Mouse (Mus musculus) heart, postnatal 0 days (tissue): ENCODE data around the gene Foxn3. TPM values are rescaled to one million over a fixed set of nuclear protein-coding genes. Genes with fewer than 3 reads are reported as not detected.

Source experiments
- ATAC-seq: fragments of 200-750 bp; cut with Nextera tagmentation; 2 replicates; pipeline ENCODE4 v1.8.0; 2017; ENCODE audit warnings: low read depth, moderate number of reproducible peaks, moderate library complexity; ENCODE audit not compliant: insufficient read depth
- DNase-seq: peaks from one replicate; pipeline ENCODE4 v3.0.0-alpha.2; 2016; ENCODE audit warnings: low spot score
- H3K27ac ChIP-seq: fragments of 300-500 bp; sonication (generic); 2 replicates; pipeline ENCODE4 v1.5.1; 2014; ENCODE audit warnings: low read depth, mild to moderate bottlenecking
- H3K27me3 ChIP-seq: fragments of 300-500 bp; sonication (generic); 2 replicates; pipeline ENCODE4 v1.6.1; 2014; ENCODE audit warnings: low read length, mixed read lengths; ENCODE audit not compliant: control insufficient read depth, insufficient read depth
- H3K36me3 ChIP-seq: fragments of 300-500 bp; sonication (generic); replicated peaks from 2 replicates; pipeline ENCODE4 v1.6.1; 2014; ENCODE audit warnings: low read length, mixed read lengths; ENCODE audit not compliant: control insufficient read depth, insufficient read depth
- H3K4me1 ChIP-seq: fragments of 300-500 bp; sonication (generic); 2 replicates; pipeline ENCODE4 v1.6.1; 2014; ENCODE audit warnings: antibody characterized with exemption; ENCODE audit not compliant: control insufficient read depth, insufficient read depth
- H3K4me2 ChIP-seq: fragments of 300-500 bp; sonication (generic); 2 replicates; pipeline ENCODE4 v1.6.1; 2014; ENCODE audit warnings: low read depth, mild to moderate bottlenecking, low read length, moderate library complexity
- H3K4me3 ChIP-seq: fragments of 300-500 bp; sonication (generic); 2 replicates; pipeline ENCODE4 v1.5.1; 2014; ENCODE audit warnings: low read depth, low read length
- H3K9ac ChIP-seq: fragments of 300-500 bp; sonication (generic); replicated peaks from 2 replicates; pipeline ENCODE4 v1.6.1; 2014; ENCODE audit warnings: low read depth, low read length, mixed read lengths
- H3K9me3 ChIP-seq: fragments of 300-500 bp; sonication (generic); replicated peaks from 2 replicates; pipeline ENCODE4 v1.6.1; 2016; ENCODE audit warnings: low read length; ENCODE audit not compliant: control insufficient read depth
- CTCF ChIP-seq: IDR thresholded peaks from 2 replicates; pipeline ENCODE4 v1.5.1; 2016; ENCODE audit warnings: antibody characterized with exemption, control low read depth, low read depth
- EP300 ChIP-seq: IDR thresholded peaks from 2 replicates; pipeline ENCODE4 v1.6.1; 2016; ENCODE audit warnings: antibody characterized with exemption, low read depth
- WGBS: fragments of 180-500 bp; shearing (Covaris S2); extraction: QIAGEN DNeasy Blood & Tissue Kit; methylation state at CpG from one replicate; pipeline ENCODE4 v1.1.7; 2014; 5-methylcytosine and 5-hydroxymethylcytosine counted together
- polyA plus RNA-seq: library from polyadenylated mRNA; unstranded; fragments of >200 nt; fragmentation: Nextera tagmentation; extraction: Ambion mirVana; gene quantifications from 2 replicates; pipeline ENCODE4 v1.2.1, GENCODE M21; 2015
- total RNA-seq: library from RNA; depleted of rRNA; stranded (reverse); fragments of >200 nt; gene quantifications from 2 replicates; pipeline ENCODE4 v1.2.3, GENCODE M21; 2014; ENCODE audit warnings: low replicate concordance

Gene Foxn3
- total and polyA plus RNA-seq, 2 experiments from 2014 or later: 31.4 to 55.3 TPM

GRCm38 (mm10) chr12:99515481-99515880 is 47.9 kb downstream of the Foxn3 start:
- no peak overlapping the region for H3K4me2 ChIP-seq
- no peaks in the 10 kb centered on the region for H3K36me3 ChIP-seq
- ATAC-seq (no peak), DNase-seq (no peak)
- 52% methylated on average over 3 of the region's 3 CpGs for WGBS
- TF ChIP-seq EP300: no peak
- no peak for TF ChIP-seq CTCF
- no peaks in the 10 kb centered on the region for H3K4me1 ChIP-seq
- no peaks in the 10 kb centered on the region for H3K9me3 ChIP-seq
- no peak overlapping the region for H3K4me3 ChIP-seq
- no peaks in the 10 kb centered on the region for H3K27me3 ChIP-seq
- H3K9ac ChIP-seq: no peak overlapping the region
- no peak overlapping the region for H3K27ac ChIP-seq

DNA sequence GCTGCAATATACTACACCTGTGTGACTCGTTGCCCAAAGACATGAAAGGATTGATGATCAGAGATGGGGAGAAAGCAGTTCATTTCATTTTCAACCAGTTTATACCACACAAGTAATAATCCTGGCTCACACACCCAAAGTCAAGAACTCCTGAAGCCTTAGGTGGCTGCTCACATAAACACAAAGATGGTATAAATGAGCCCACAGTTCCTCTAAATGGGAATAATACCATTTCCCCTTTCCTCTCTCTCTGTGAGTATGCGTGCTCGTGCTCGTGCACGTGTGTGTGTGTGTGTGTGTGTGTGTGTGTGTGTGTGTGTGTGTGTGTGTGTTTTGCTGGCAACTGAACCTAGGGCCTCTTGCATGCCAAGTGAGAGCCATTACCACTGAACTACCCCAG is 51.7 kb downstream of the Foxn3 start:
- no peak overlapping the region for H3K4me3 ChIP-seq
- H3K4me1 ChIP-seq: no peaks in the 10 kb centered on the region
- H3K9ac ChIP-seq: no peak overlapping the region
- WGBS: 92% methylated on average over 5 of the region's 5 CpGs
- H3K9me3 ChIP-seq: no peaks in the 10 kb centered on the region
- no peaks in the 10 kb centered on the region for H3K27me3 ChIP-seq
- no peak overlapping the region for H3K4me2 ChIP-seq
- ATAC-seq (no peak), DNase-seq (no peak)
- TF ChIP-seq EP300 (no peak), CTCF (no peak)
- no peak overlapping the region for H3K27ac ChIP-seq
- H3K36me3 ChIP-seq: no peaks in the 10 kb centered on the region

- no peak overlapping the region for H3K4me3 ChIP-seq
- H3K4me1 ChIP-seq: no peaks in the 10 kb centered on the region
- no peak overlapping the region for H3K4me2 ChIP-seq
- no peaks in the 10 kb centered on the region for H3K27me3 ChIP-seq
- H3K36me3 ChIP-seq: no peaks in the 10 kb centered on the region
- DNase-seq (no peak), ATAC-seq (no peak)
- TF ChIP-seq EP300 (no peak), CTCF (no peak)
- H3K9me3 ChIP-seq: no peaks in the 10 kb centered on the region
- no peak overlapping the region for H3K27ac ChIP-seq
- H3K9ac ChIP-seq: no peak overlapping the region
- 52% methylated on average over 5 of the region's 5 CpGs for WGBS
These were observed 52.6 kb downstream of the Foxn3 start for GRCm38 (mm10) chr12:99510759-99511158.

GRCm38 (mm10) chr12:99502225-99502624 is 61.2 kb downstream of the Foxn3 start:
- H3K27me3 ChIP-seq: no peaks in the 10 kb centered on the region
- no peaks in the 10 kb centered on the region for H3K9me3 ChIP-seq
- H3K4me1 ChIP-seq: no peaks in the 10 kb centered on the region
- WGBS: 83% methylated on average over 4 of the region's 4 CpGs
- no peak overlapping the region for H3K27ac ChIP-seq
- H3K4me3 ChIP-seq: no peak overlapping the region
- no peak overlapping the region for H3K9ac ChIP-seq
- no peak overlapping the region for H3K4me2 ChIP-seq
- no peak for ATAC-seq
- DNase-seq: no peak
- no peak for TF ChIP-seq EP300
- no peak for TF ChIP-seq CTCF
- H3K36me3 ChIP-seq: no peaks in the 10 kb centered on the region

- peaks cover 2% of the 10 kb centered on the region; the same call in 1 of the 2 replicates for H3K9me3 ChIP-seq
- no peak for TF ChIP-seq EP300
- no peak for TF ChIP-seq CTCF
- no peaks in the 10 kb centered on the region for H3K4me1 ChIP-seq
- 62% methylated on average over 9 of the region's 9 CpGs for WGBS
- no peaks in the 10 kb centered on the region for H3K27me3 ChIP-seq
- no peak overlapping the region for H3K4me2 ChIP-seq
- no peak for DNase-seq
- no peak for ATAC-seq
- no peak overlapping the region for H3K27ac ChIP-seq
- no peaks in the 10 kb centered on the region for H3K36me3 ChIP-seq
- no peak overlapping the region for H3K9ac ChIP-seq
- no peak overlapping the region for H3K4me3 ChIP-seq
These were observed 64.2 kb downstream of the Foxn3 start for GRCm38 (mm10) chr12:99498978-99499694.
